Mouse (Mus musculus) embryo, embryonic 11.5 days (tissue): Measurements from ENCODE around the gene Sorl1.
A peak's percentile ranks its signal among the peaks of the same experiment; 100 is the strongest.

Experiments used
- DNase-seq: peaks from one replicate; pipeline ENCODE4 v3.0.0-alpha.2; 2012; ENCODE audit warnings: low read depth, low spot score

Sorl1 gene

GRCm38 (mm10) chr9:41968673-41969460, 155.2 kb downstream of the Sorl1 start:
- DNase-seq: no peak

DNA sequence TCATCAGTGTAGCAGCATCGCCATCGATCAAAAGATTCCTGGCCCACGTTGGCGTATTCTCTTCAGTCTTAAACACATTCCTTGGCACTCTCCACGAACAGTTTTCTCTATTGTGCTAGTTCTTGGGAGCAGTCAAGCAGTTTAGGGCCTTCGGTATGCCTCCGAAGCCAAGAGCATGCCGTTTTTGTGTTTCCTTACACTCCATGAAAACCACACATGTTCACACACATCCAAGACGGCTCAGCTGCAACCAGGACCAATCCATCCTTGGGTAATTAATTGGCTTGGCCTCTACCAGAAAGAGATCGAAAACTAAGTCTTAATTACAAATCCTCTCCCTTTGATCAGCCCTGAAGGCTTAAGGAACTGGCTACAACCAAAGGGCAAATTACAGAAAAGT, 162.8 kb downstream of the Sorl1 start:
- DNase-seq: no peak

- no peak for DNase-seq
Measured at GRCm38 (mm10) chr9:41958282-41958681, 165.8 kb downstream of the Sorl1 start.

- DNase-seq: no peak
Measured at GRCm38 (mm10) chr9:41953486-41953885, 170.6 kb downstream of the Sorl1 start.

DNA sequence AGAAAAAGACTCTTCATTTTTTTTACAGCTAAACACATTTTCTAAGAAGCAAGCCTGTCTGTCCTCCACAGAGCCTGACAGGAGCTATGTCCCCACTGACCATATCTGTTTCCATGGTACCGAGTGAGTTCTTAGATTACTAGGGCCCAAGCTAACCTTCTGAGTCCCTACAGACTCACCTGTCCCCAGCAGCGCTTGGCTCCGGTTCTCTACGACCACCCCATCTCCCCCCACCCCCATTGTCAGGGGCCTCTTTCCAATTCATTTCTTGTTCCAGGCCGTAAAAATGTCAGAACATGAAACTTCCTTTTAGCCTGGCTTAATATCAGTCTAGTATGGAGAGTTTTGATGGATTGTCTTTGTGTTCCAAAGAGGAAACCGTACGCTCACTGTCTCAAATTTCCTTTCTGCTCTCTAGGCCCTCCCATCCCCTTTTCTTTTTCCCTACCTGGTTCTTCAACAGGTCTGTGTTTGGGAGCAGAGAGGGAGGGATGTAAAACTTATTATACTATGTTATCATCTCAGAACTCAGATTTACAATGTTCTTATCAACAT, 171.4 kb downstream of the Sorl1 start:
- DNase-seq: no peak

DNA sequence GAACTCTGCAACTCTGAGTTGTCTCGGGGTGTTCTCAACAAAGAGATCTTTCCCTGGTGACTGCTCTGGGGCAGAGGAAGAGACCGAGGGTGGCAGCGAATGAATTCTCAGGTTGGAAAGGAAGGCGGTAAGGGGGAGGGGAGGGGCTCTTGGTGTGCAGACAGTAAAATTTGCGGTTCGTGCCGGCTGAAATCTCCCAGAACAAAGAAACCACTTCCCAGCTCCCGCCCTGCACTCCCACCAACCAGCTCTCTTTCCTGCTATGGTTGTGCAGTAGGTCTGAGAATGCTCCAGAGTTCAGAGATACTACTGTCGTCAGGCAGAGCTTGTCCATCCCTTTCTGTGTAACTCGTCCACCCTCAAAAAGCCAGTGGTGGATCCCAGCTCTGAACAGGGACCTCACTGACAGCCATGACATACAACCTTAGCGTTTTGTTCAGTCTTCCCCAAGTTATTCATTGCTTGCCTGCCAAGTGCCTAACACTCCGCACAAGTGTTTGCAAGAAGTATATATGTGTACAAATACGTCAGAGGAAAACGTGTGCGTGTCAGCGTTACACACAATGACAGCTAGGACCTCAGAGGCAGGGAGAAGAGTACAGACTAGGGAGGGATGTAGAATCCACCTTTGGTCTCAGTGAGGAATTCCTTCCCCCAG, 172.5 kb downstream of the Sorl1 start:
- DNase-seq: peak; percentile 75

DNA sequence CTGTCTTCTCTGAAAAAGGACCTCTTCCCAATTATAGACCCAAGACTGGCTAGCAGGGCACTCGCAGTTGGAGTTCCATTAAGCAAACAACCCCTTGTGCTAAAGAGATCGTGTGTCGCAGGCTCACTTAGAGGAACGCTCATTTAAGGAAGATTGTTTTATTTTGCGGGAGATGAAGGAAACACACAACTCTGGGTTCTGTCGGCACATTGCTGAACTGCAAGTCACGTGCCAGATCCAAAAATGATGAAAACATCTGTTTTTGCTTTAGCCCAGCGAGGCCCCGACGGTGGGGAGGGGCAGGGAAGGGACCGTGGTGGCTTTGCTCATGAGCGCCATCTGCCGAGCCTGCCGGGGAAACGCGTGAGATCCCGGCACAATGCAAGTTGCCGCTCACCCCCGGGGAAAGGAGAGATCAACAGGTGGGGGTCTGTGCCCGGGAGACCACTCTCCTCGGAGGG, 173.1 kb downstream of the Sorl1 start:
- DNase-seq: peak; percentile 85

DNA sequence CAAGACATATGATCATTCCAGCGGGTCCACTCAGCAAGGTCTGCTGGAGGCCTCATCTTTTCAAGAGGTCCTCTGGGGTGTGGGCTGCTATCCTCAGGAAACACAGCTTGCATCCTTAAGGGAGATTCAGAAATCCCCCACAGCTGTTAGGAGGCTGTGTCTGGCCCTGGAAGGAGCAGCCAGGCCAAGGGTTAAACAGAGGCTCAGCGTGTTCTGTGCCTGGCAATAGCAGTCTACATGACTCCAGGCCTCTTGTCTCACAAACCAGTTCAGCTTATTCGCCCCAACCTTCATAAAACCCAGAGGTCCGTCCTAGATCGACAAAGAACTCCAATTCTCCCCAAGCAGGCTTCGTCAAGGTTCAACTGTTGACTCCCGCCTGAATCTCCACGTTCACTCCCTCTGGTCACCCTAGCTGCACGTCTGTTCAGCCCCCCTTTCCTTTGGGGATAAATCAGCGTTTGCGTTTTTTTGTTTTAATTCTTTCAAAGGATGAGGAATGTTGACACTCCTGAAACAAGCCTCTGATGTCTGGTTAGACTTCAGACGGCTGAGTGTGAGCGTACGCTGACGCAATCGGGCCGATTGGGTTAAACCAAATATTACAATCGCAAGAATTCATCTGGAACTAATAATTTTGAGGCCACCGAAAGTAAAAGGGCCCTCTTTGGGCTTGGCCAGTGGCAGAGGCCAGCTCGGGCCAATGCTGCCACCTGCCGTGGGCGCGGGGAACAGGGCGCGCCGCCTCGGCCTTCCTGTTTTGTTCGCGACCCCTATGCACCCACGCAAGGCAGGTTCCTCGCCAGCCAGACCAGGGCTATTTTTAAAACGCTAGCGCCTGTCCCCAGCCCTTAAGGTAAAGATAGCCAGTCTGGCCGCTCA, 173.7 kb downstream of the Sorl1 start:
- peak; percentile 83 for DNase-seq

DNA sequence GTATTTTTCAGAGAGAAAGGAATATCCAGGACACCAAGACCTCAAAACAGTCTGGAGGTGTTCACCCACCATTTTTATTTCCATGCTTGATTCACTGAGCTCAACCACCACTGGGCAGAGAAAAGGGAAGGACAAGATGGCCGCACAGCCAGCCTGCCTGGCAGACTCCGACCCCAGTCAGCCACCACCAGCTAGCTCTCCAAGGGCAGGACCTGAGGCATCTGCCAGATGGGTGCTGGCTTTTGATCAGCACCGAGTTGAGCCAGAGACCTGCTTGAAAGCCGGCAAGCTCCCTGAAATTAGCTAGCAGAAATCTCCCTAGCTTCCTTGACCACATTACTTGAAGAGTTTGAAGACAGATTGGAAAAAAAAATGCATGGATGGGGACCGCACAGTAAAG, 174.6 kb downstream of the Sorl1 start:
- no peak for DNase-seq

- no peak for DNase-seq
Measured at GRCm38 (mm10) chr9:41944964-41945363, 179.1 kb downstream of the Sorl1 start.

DNA sequence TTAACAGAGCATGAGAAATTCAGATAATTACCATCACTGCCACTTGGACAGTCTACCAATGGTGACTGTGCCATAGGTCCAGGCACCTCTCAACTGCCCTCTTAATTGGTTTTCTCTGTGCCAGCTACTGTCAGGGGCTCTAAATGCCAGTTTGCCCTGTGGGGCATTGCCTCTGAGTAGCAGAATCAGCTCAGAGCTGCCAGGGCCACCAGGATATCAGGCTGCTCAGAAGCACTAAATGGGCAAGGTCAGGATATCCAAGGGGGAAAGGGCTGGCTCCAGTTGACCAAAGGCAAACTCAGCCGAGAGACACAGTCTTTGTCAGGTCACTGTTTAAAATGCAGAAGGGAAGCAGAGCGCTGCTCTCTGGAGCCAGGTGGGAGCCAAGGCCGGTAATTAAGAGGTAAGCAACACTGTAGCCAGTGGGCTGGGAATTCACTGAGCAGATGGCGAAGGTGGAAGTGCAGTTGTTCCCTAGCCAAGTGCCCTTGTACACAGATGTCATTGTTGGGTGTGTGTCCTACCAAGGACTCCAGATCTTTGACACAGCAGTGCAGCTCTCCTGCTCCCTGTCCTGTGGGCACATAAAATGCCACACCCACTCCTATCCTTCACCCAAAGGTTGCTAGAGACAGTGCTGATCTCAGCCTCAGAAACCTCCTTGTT, 181.0 kb downstream of the Sorl1 start:
- DNase-seq: no peak

- no peak for DNase-seq
Measured at GRCm38 (mm10) chr9:41940311-41940853, 183.7 kb downstream of the Sorl1 start.

GRCm38 (mm10) chr9:41938449-41938848, 185.6 kb downstream of the Sorl1 start:
- DNase-seq: no peak

DNA sequence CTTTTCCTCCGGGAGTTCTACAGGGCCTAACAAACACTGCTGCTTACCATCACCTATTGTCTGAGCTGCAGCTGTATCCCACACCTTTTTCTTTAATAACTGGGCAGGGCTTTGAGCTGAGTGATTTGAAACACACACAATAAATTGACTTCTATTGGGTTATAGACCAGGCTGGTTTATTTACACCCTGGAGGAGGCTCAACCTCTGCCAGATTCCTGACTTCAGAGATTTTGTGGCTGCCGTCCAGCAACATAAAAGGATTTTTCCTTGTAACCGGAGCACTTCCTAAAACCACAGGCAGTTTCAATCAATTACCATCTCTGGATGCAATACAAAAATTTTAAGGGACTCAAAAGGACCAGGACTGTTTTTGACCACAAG, 186.1 kb downstream of the Sorl1 start:
- DNase-seq: no peak

GRCm38 (mm10) chr9:41937341-41937966, 186.6 kb downstream of the Sorl1 start:
- no peak for DNase-seq

GRCm38 (mm10) chr9:41936598-41936997, 187.5 kb downstream of the Sorl1 start:
- DNase-seq: no peak

DNA sequence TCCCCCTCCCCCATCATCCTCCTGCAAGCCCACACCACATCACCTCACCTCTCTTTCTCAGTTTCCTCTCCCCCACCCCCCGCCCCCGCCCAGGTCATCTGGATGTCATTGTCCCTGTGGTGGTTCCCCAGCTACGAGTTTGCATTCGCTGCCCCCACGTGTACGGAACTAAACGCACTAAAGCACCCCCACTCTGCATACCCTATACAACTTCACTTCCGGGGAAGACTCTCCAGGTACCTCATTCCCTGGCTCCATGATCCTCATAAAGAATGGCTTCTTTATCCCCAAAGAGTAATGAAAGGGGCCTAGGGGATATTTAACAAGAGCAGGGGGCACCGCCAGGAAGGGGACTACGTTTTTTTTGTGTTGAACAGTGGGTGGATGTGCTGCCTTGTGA, 188.1 kb downstream of the Sorl1 start:
- DNase-seq: no peak

DNA sequence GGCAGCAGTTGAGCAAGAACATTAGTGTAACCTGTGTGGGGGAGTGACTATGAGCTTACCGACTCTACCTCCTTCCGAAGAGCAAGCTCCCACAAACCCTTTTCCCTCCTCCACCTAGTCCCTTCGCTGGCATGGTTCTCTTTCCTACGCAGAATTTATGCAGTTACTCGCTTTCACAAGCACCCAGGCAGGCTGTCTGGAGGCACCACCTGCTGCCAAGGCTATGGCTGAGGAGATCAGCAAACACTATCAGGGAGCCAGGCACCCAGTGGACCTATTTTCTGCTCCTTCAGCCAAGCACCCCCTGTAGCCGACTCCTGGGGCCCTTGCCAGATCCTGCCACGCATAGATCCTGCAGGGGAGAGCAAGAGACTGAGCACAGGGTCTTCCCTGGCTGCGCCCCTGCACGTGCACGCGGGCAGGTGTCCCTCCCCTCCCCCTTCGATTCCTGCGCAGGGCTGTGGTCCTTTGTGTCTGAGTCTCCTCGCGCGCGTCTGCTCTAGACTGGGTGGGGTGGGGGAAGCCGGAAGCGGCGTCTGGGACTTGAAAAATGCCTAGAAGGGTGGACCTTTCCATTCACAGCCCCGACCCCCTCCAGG, 188.6 kb downstream of the Sorl1 start:
- DNase-seq: peak; percentile 77

GRCm38 (mm10) chr9:41934848-41935372, 189.2 kb downstream of the Sorl1 start:
- no peak for DNase-seq

DNA sequence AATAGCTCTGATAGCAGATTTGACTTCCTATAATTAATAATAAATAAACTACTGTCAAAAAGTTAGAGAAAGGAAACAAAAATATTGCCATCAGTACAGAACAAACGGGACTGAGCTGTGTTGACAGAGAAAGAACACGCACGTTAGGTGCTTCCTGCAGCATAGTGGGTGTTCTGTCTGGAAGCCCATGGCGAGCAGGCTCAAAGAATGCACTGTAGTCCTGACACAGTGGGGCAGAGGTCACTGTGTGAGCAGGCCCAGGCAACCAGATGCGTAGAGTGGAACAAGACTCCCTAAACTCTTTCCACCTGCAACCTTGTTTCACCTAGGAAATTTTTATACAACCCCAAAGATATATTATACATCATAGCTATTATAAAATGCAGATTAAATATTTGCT, 194.1 kb downstream of the Sorl1 start:
- no peak for DNase-seq
